Mouse (Mus musculus): ENCODE results near the gene Tnik.

DNA sequence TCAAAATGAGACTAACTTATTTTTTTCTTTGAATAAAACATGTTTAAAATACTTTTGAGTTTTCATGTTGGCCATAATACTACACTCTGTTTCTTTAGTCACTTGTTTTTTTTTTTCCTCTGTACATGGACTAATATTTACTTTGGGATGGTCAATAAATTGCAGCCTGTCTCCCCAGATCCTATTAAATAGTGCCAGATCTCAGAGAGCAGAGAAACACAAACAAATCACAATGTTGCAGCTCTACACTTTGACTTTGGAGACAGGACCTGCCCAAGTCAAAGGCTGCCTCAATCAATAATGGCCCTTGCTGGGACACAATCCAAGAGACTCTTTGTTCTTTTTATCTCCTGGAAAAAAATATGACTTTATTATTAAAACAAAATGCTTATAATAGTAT is 459.5 kb downstream of the Tnik start:
- TF ChIP-seq TAL1 (IDR thresholded peaks at IDR 0.05; ENCODE audit: low read length) (no peak), GATA1 (IDR thresholded peaks at IDR 0.05; ENCODE audit: low read length) (no peak)

Measured in erythroblast, embryonic 14.5 days (primary cell).